Mouse (Mus musculus): ENCODE results near the gene Mertk. TPM values are rescaled to one million over a fixed set of nuclear protein-coding genes. Genes with fewer than 3 reads are reported as not detected.
A peak's percentile ranks its signal among the peaks of the same experiment; 100 is the strongest.

Mertk gene
- polyA plus RNA-seq, 2 experiments from 2014 or later: 0.15 to 0.51 TPM

DNA sequence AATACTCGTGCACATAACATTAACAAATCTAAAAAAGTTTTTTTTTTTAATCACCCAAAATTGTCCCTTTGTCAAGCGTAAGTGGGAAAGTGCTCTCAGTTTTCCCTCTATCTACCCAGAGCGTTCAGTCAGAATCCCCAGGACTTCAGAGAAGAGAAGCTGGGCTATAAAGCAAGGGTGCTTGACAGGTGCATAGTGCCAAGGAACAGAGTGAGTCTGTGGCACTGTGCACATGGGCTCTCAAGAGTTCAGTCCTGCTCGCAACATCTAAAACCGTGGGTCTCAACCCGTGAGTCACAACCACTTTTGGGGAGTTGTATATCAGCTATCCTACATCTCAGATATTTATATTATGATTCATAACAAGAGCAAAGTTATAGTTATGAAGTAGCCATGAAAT lies 71.8 kb downstream of the Mertk start:
- no peak for ATAC-seq

- ATAC-seq: no peak
Measured at GRCm38 (mm10) chr2:128771048-128771447, 72.3 kb downstream of the Mertk start.

GRCm38 (mm10) chr2:128771750-128772338 lies 73.1 kb downstream of the Mertk start:
- ATAC-seq: no peak

GRCm38 (mm10) chr2:128782231-128782630 lies 83.5 kb downstream of the Mertk start:
- no peak for ATAC-seq

GRCm38 (mm10) chr2:128783660-128784345 lies 85.0 kb downstream of the Mertk start:
- ATAC-seq: no peak

GRCm38 (mm10) chr2:128784814-128785213 lies 86.1 kb downstream of the Mertk start:
- no peak for ATAC-seq

DNA sequence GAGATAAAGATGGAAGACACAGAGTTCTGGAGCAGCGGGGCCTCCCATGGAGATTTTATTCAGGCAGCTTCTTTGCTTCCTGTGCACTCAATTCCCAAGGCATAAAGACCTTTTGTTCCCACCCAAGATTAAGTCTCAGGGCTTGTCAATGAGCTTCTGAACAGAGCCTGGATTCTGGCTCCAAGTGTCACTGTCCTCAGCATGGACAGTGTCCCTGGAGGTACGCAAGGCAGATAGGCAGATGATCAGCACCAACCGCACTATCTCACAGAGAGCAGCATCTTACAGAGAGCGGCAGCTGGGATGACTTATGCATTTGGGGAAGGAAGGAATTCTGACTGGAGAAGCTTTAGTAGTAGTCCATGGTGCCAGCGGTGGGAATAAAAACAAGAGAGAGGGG lies 87.6 kb downstream of the Mertk start:
- ATAC-seq: no peak

GRCm38 (mm10) chr2:128786795-128787194 lies 88.0 kb downstream of the Mertk start:
- ATAC-seq: no peak

GRCm38 (mm10) chr2:128787805-128788204 lies 89.0 kb downstream of the Mertk start:
- no peak for ATAC-seq

GRCm38 (mm10) chr2:128790875-128791614 lies 92.3 kb downstream of the Mertk start:
- no peak for ATAC-seq

- ATAC-seq: no peak
Measured at GRCm38 (mm10) chr2:128793958-128794357, 95.2 kb downstream of the Mertk start.

DNA sequence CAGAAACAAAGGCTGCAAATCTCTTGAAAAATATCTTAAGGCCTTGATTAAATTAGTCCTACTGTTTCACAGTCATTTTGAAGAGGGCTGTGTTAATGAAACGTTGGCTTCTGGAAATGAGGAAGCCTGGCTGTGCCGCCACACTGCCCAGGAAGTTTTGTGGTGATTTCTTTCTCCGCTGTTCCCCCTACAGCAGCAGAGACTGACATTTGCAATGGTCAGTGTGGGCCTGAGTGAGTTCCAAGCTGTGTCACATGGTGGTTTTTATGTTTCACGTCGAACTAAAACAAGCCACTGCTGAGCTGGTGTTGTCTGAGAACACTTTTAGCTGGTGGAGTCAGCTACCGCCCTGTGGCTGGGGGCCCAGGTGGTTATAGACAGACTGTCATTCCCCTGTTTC lies 97.7 kb downstream of the Mertk start:
- ATAC-seq: no peak

GRCm38 (mm10) chr2:128803441-128803840 lies 104.7 kb downstream of the Mertk start:
- ATAC-seq: no peak

DNA sequence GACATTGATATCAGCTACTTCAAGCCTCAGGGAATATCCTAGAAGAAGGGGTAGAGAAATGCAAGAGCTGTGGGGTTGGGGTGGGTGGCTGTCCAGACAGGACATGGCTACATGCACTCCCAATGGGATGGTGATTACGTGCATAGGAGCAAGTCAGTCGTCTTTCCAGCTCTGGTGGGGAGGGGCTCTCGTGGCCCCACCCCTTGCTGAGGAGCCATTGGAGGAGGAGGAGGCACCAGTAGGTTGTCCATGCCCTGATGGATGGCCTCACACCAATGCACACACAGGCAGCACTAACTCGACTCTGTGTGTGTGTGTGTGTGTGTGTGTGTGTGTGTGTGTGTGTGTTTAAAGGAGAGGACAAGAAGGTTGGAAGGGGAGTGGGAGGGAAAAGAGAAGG lies 106.6 kb downstream of the Mertk start:
- no peak for ATAC-seq

DNA sequence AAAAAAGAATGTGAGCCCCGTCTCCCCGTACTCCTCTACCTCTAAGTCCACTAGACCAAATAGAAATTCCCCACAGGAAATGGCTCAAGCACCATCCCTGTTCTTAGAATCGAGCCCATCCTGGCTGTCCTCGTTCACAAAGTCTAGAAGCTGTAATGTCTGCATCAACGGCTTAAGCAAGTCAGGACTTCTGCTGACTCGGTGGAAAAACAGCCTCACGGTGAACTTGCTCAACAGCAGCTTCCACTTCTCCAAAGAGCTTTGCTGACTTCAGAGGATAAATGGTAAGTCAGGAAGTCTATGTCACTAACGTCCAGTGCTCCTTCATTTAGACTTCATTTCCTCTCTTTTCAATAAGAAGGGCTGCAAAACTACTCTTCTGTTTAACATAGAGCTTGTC lies 107.8 kb downstream of the Mertk start:
- no peak for ATAC-seq

- ATAC-seq: no peak
Measured at GRCm38 (mm10) chr2:128812761-128813160, 114.0 kb downstream of the Mertk start.

- no peak for ATAC-seq
Measured at GRCm38 (mm10) chr2:128816311-128816710, 117.6 kb downstream of the Mertk start.

DNA sequence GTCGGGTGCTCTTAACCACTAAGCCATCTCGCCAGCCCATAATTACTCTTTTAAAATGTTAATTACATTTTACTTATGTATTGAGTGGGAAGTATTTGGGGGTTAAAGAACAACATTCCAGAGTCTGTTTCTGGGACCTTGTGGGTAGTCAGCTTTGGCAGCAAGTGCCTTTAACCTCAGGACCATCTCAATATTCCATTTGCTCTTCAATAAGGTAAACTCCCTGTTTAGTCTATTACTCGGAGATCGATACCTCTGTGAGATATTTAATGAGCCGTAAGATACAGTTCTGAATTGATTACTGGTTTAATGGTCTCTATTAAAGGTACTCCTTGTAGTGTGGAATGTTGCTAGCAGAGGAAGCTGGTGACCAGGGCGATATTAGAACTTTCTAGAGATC lies 118.2 kb downstream of the Mertk start:
- no peak for ATAC-seq

DNA sequence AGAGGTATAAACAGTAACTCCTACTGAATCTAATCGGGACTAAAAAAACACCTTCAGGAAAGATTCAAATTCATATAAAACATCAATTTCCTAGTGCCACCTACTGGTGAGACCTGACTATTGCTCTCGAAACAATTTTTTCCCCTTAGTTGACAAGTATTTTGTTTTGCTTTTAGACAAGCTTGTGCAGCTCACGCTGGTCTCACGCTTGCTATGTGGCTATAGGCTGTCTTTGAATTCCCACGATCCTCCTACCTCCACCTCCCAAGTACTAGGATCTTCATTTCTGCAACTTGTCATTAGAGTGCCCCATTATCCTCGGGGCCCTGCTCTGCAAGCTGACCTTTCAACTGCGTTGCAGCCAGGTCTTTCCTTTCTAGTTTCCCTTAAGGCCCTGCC lies 118.6 kb downstream of the Mertk start:
- peak; percentile 39 for ATAC-seq

- ATAC-seq: peak; percentile 88
Measured at GRCm38 (mm10) chr2:128817786-128818681, 119.3 kb downstream of the Mertk start, which contains the start of gene Tmem87b. TSS of gene Tmem87b (plus strand) at chr2:128818118.

GRCm38 (mm10) chr2:128818956-128819643 lies 120.3 kb downstream of the Mertk start:
- ATAC-seq: no peak

- no peak for ATAC-seq
Measured at GRCm38 (mm10) chr2:128820631-128821030, 121.9 kb downstream of the Mertk start.
